Mouse (Mus musculus) liver, embryonic 16.5 days (tissue): Measurements from ENCODE around the gene Dqx1. TPM values are rescaled to one million over a fixed set of nuclear protein-coding genes. Genes with fewer than 3 reads are reported as not detected.

Experiments used
- ATAC-seq: fragments of 200-750 bp; cut with Nextera tagmentation; 2 replicates; pipeline ENCODE4 v1.8.0; 2017; ENCODE audit warnings: low read depth, mild to moderate bottlenecking, moderate number of reproducible peaks, moderate library complexity
- H3K27ac ChIP-seq: fragments of 300-500 bp; sonication (generic); 2 replicates; pipeline ENCODE4 v1.5.1; 2014; ENCODE audit warnings: mild to moderate bottlenecking, low read length
- H3K27me3 ChIP-seq: fragments of 300-500 bp; sonication (generic); 2 replicates; pipeline ENCODE4 v1.6.1; 2014; ENCODE audit warnings: low read depth, low read length, mixed read lengths; ENCODE audit not compliant: control insufficient read depth, insufficient read depth
- H3K36me3 ChIP-seq: fragments of 300-500 bp; sonication (generic); 2 replicates; pipeline ENCODE4 v1.6.1; 2014; ENCODE audit warnings: mild to moderate bottlenecking; ENCODE audit not compliant: control insufficient read depth, insufficient read depth
- H3K4me1 ChIP-seq: fragments of 300-500 bp; sonication (generic); 2 replicates; pipeline ENCODE4 v1.6.1; 2014; ENCODE audit warnings: low read depth, low read length, mixed read lengths; ENCODE audit not compliant: control insufficient read depth
- H3K4me2 ChIP-seq: fragments of 300-500 bp; sonication (generic); 2 replicates; pipeline ENCODE4 v1.6.1; 2014; ENCODE audit warnings: low read depth, low read length, mixed read lengths
- H3K4me3 ChIP-seq: fragments of 300-500 bp; sonication (generic); 2 replicates; pipeline ENCODE4 v1.5.1; 2014; ENCODE audit warnings: low read depth, mild to moderate bottlenecking, low read length
- H3K9ac ChIP-seq: fragments of 300-500 bp; sonication (generic); 2 replicates; pipeline ENCODE4 v1.6.1; 2014; ENCODE audit warnings: low read depth, low read length
- H3K9me3 ChIP-seq: fragments of 300-500 bp; sonication (generic); replicated peaks from 2 replicates; pipeline ENCODE4 v1.6.1; 2016; ENCODE audit warnings: low read length; ENCODE audit not compliant: control insufficient read depth
- WGBS: fragments of 180-500 bp; shearing (Covaris S2); extraction: QIAGEN DNeasy Blood & Tissue Kit; methylation state at CpG from one replicate; pipeline ENCODE4 v1.1.7; 2014; ENCODE audit not compliant: insufficient replicate concordance; 5-methylcytosine and 5-hydroxymethylcytosine counted together
- polyA plus RNA-seq: library from polyadenylated mRNA; unstranded; fragments of >200 nt; fragmentation: Nextera tagmentation; extraction: Ambion mirVana; gene quantifications from 2 replicates; pipeline ENCODE4 v1.2.1, GENCODE M21; 2015

Gene Dqx1
- polyA plus RNA-seq, 1 experiment from 2014 or later = 9.3 TPM

DNA sequence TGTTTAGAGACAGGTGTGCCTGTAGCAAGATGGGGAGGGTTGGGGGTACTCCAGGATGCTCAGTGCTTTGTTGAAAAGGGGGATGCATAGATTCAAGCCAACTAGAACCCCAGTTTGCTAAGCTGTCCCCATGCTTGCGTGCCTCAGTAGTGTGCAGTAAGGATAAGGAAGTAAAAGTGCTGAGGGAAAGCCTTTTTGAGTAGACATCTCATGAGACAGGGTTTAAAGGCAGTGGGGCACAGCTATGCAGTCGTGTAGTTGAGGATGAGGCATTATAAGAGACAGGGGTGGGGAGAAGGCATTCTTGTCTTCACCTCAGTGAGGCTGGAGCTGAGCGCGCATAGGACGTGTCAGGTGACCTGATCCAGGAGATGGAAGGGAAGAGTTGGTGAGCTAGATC, 17.0 kb upstream of the Dqx1 start:
- H3K36me3 ChIP-seq = no peaks in the 10 kb centered on the region
- no peak for ATAC-seq
- no peak overlapping the region for H3K4me3 ChIP-seq
- peaks cover 24% of the 10 kb centered on the region for H3K4me1 ChIP-seq
- no peak overlapping the region for H3K9ac ChIP-seq
- peaks cover 4% of the 10 kb centered on the region for H3K27me3 ChIP-seq
- H3K9me3 ChIP-seq = no peaks in the 10 kb centered on the region
- 74% methylated on average over 5 of the region's 5 CpGs for WGBS
- no peak overlapping the region for H3K4me2 ChIP-seq
- H3K27ac ChIP-seq = no peak overlapping the region

- no peak overlapping the region for H3K27ac ChIP-seq
Observed at GRCm38 (mm10) chr6:83043561-83043960, 14.1 kb upstream of the Dqx1 start.

GRCm38 (mm10) chr6:83043993-83044392, 13.7 kb upstream of the Dqx1 start:
- Histone ChIP-seq H3K9ac (no peak overlapping the region), H3K36me3 (no peaks in the 10 kb centered on the region), H3K4me2 (no peak overlapping the region), H3K4me3 (no peak overlapping the region), H3K27me3 (no peaks in the 10 kb centered on the region), H3K27ac (no peak overlapping the region), H3K4me1 (peaks cover 17% of the 10 kb centered on the region), H3K9me3 (no peaks in the 10 kb centered on the region)
- WGBS = 69% methylated on average over 5 of the region's 5 CpGs
- ATAC-seq = no peak

More at GRCm38 (mm10) chr6:83043561-83043960, 14.1 kb upstream of the Dqx1 start:
- H3K9ac ChIP-seq = no peak overlapping the region
- peaks cover 21% of the 10 kb centered on the region for H3K4me1 ChIP-seq
- no peaks in the 10 kb centered on the region for H3K36me3 ChIP-seq
- 64% methylated on average over 6 of the region's 6 CpGs for WGBS
- no peak overlapping the region for H3K4me2 ChIP-seq
- no peaks in the 10 kb centered on the region for H3K27me3 ChIP-seq
- H3K9me3 ChIP-seq = no peaks in the 10 kb centered on the region
- ATAC-seq = no peak
- H3K4me3 ChIP-seq = no peak overlapping the region

- Histone ChIP-seq H3K27me3 (no peaks in the 10 kb centered on the region), H3K4me1 (peaks cover 11% of the 10 kb centered on the region), H3K9me3 (no peaks in the 10 kb centered on the region), H3K27ac (no peak overlapping the region), H3K4me2 (no peak overlapping the region), H3K9ac (no peak overlapping the region), H3K36me3 (no peaks in the 10 kb centered on the region), H3K4me3 (no peak overlapping the region)
- no peak for ATAC-seq
- 58% methylated on average over 9 of the region's 9 CpGs for WGBS
Observed at GRCm38 (mm10) chr6:83044742-83045141, 12.9 kb upstream of the Dqx1 start.

- no peak overlapping the region for H3K4me3 ChIP-seq
- 63% methylated on average over 10 of the region's 10 CpGs for WGBS
- H3K9me3 ChIP-seq = no peaks in the 10 kb centered on the region
- H3K27ac ChIP-seq = no peak overlapping the region
- ATAC-seq = no peak
- no peak overlapping the region for H3K4me2 ChIP-seq
- H3K4me1 ChIP-seq = peaks cover 21% of the 10 kb centered on the region
- no peaks in the 10 kb centered on the region for H3K27me3 ChIP-seq
- H3K36me3 ChIP-seq = peaks cover 13% of the 10 kb centered on the region
- no peak overlapping the region for H3K9ac ChIP-seq
Observed at GRCm38 (mm10) chr6:83049367-83049766, 8.3 kb upstream of the Dqx1 start.

DNA sequence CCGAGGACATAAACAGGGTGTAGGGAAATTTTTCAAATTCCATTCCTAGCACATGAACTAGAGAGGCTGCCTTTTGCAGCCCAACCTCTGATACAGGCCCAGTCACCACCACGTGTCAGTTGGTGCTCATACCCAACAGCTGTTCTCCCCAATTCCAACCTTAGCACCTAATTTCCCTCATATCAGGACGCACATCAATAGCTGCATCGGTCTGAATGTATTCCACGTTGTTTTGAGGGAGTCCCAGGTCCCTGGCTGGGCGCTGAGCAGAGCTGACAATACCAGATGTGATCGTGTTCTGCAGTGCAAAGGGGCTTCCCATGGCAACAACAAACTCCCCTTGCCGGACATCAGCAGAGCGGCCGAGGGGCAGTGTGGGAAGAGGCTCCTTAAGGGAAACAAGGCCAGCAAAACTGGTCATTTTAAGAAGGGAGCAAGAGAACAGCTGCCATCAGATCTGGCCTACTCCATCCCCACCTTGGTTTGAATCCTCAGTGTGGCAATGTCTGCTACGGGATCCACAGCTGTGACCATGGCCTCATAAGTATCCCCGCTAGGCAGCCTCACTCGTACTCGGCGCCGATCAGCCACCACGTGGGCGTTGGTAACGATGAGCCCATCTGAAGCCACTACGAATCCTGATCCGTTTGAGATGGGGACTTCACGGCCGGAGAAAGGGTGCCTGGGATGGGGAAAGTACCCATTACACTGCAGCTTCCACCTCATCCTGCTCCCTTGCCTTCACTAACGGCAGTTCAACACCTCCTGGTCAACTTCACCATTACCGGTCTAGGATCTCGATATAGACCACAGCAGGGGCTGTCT, 4.3 kb upstream of the Dqx1 start:
- Histone ChIP-seq H3K9ac (peak overlapping the region; percentile 92), H3K27me3 (no peaks in the 10 kb centered on the region), H3K4me3 (peak overlapping the region; percentile 90), H3K4me1 (peaks cover 25% of the 10 kb centered on the region), H3K27ac (peak overlapping the region; percentile 93), H3K4me2 (peak overlapping the region; percentile 96), H3K9me3 (no peaks in the 10 kb centered on the region), H3K36me3 (peaks cover 28% of the 10 kb centered on the region)
- WGBS = 2% methylated on average over 26 of the region's 26 CpGs
- no peak for ATAC-seq

DNA sequence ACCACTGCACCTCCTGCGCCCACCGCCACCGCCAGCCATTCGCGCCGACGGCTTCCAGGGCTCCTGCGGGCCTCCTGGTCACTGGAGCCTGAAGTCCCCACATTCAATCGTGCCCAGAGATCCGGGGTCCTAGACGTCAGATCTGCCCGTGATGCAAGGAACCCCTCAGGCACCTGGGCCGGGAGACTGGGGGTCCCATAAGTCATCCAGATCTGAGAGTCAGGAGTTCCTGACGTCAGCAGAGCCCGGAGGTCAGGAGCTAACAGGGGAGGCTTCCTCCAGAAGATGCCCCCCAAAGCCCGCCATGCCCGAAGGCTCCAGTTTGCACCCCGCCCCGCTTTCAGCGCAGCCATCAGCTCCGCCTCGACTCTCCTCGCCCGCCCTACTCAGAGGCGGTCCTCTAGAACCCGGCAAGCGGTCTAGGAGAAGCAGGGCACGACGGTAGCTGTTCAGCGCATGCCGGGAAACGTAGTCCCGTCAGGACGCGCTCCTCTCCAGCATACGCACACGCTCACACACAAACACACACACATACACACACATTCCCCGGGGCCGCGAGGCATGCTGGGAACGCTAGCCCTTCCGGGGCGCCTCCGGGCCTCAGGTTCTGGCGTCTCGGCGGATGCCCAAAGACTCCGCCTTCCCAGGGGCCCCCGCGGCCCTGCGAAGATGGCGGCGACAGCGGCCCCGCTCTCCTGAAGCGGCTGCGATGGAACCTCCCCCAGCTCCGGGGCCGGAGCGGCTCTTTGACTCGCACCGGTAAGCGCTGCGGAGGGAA, 3.4 kb upstream of the Dqx1 start, which contains the start of gene Aup1:
TSS of gene Aup1 (plus strand) at position 448 of the 778 bp plus-strand sequence.
- WGBS = under 1% methylated on average over 60 of the region's 64 CpGs
- Histone ChIP-seq H3K4me3 (peak within 1 kb of the TSS; percentile 90), H3K4me2 (peak within 1 kb of the TSS; percentile 96), H3K4me1 (peaks cover 30% of the 10 kb centered on the region), H3K27me3 (no peaks in the 10 kb centered on the region), H3K9me3 (no peaks in the 10 kb centered on the region), H3K27ac (peak within 1 kb of the TSS; percentile 93), H3K9ac (peak within 1 kb of the TSS; percentile 92), H3K36me3 (peaks cover 28% of the 10 kb centered on the region)
- ATAC-seq = peak; percentile 94

DNA sequence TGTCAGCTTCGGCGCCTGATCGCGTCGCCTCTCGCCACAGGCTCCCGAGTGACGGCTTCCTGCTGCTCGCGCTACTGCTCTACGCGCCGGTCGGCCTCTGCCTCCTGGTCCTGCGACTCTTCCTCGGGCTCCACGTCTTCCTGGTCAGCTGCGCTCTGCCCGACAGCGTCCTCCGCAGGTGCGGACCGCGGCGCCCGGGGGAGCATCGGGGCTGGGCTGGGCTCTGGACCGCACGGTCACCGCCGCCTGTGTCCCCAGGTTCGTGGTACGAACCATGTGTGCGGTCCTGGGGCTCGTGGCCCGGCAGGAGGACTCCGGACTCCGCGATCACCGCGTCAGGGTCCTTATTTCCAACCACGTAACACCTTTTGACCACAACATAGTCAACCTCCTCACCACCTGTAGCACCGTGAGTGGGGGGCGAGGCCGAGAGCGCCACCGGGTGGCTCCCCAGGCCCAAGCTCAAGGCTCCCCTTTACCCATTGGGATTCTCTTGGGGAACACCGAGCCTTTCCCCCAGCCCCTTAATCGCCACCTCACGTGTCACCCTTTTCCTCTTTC, 2.7 kb upstream of the Dqx1 start, which contains the start of gene Htra2:
TSS of gene Htra2 (minus strand) at position 403 of the 561 bp plus-strand sequence.
- Histone ChIP-seq H3K9ac (peak within 1 kb of the TSS; percentile 92), H3K36me3 (peaks cover 28% of the 10 kb centered on the region), H3K27ac (peak within 1 kb of the TSS; percentile 93), H3K4me3 (peak within 1 kb of the TSS; percentile 90), H3K4me2 (peak within 1 kb of the TSS; percentile 96), H3K4me1 (peaks cover 31% of the 10 kb centered on the region), H3K9me3 (no peaks in the 10 kb centered on the region), H3K27me3 (no peaks in the 10 kb centered on the region)
- peak; percentile 9 for ATAC-seq
- WGBS = under 1% methylated on average over 50 of the region's 50 CpGs
